Mouse (Mus musculus): Measurements from ENCODE around the gene Tsen54.

GRCm38 (mm10) chr11:115775821-115776665, 38.5 kb upstream of the Tsen54 start:
- TF ChIP-seq CTCF (IDR thresholded peaks at IDR 0.05) (no peak), EP300 (IDR thresholded peaks at IDR 0.05) (no peak)

All from lung, postnatal 0 days (tissue).